Mouse (Mus musculus): ENCODE data around the gene Man1a2. TPM values are rescaled to one million over a fixed set of nuclear protein-coding genes. Genes with fewer than 3 reads are reported as not detected.

Gene Man1a2
- total and polyA plus RNA-seq, 2 experiments from 2014 or later, result 49.0 to 73.2 TPM

DNA sequence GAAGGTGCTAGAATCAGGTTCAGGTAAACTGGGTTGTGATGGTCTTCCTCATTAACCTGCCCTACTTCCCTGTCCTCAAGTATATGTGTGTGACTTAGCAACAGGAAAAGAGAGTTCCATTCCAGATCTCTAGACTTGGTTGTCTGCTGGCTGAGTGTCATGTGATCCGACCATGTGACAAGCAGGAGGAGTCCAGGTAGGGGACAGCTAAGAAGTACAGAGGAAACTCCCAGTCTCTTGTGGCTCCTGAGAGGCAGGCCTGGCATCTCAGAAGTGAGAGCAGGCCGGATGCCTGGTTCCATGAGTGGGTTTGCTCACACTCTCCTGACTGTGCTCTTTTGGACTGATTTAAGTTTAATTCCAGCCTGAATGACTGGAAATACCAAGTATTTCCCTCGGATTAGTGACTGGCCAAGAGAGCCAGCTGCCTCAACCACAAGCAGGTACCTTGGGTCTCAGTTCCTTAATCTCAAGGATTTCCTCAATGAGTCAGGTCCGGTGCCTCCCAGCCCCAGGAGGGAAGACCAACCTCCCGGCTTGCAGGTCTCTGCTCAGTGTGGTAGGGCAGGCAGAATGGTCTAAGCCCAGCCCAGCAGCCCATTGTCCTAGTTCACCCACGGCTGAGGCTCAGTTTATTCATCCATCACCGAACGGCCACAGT lies 170.1 kb downstream of the Man1a2 start:
- H3K27me3 ChIP-seq (ENCODE audit: insufficient read depth, low read length), result no peaks in the 10 kb centered on the region
- no peak for ATAC-seq
- H3K4me3 ChIP-seq (ENCODE audit: low read length), result no peak overlapping the region
- TF ChIP-seq CTCF (IDR thresholded peaks at IDR 0.05; ENCODE audit: low read depth), result no peak
- no peaks in the 10 kb centered on the region for H3K36me3 ChIP-seq (ENCODE audit: insufficient read depth, low read length)
- no peak for DNase-seq (ENCODE audit: low spot score)
- WGBS, result 70% methylated on average over 8 of the region's 8 CpGs
- H3K9me3 ChIP-seq (ENCODE audit: low read length), result no peaks in the 10 kb centered on the region
- no peak overlapping the region for H3K27ac ChIP-seq
- H3K4me2 ChIP-seq (ENCODE audit: low read depth, low read length), result no peak overlapping the region
- H3K4me1 ChIP-seq (ENCODE audit: insufficient read depth, low read length), result no peaks in the 10 kb centered on the region
- no peak overlapping the region for H3K9ac ChIP-seq (replicated peaks; ENCODE audit: low read length)

Other genes with a start within 250 kb of the Man1a2 start
- 2.9 and 3.7 TPM in 2 replicates for gene Tent5c, start 196.2 kb downstream of the Man1a2 start, total RNA-seq (2014; rRNA removed)
- 1.1 and 1.2 TPM in 2 replicates for gene Tent5c, start 196.2 kb downstream of the Man1a2 start, polyA plus RNA-seq (2015; fragmentation: Nextera tagmentation; extraction: Ambion mirVana)
- gene Vtcn1, start 140.0 kb upstream of the Man1a2 start, total RNA-seq (2014; rRNA removed), result not detected in 2 replicates
- 0.05 TPM in 1 of 2 replicates, not detected in the other for gene Vtcn1, start 140.0 kb upstream of the Man1a2 start, polyA plus RNA-seq (2015; fragmentation: Nextera tagmentation; extraction: Ambion mirVana)
- gene Trim45, start 236.7 kb upstream of the Man1a2 start, total RNA-seq (2014; rRNA removed), result 9.0 and 9.9 TPM in 2 replicates
- gene Trim45, start 236.7 kb upstream of the Man1a2 start, polyA plus RNA-seq (2015; fragmentation: Nextera tagmentation; extraction: Ambion mirVana), result 5.2 and 5.9 TPM in 2 replicates

All from hindbrain, postnatal 0 days (tissue).